Mouse (Mus musculus): Measurements from ENCODE around the gene Mrtfa. TPM values are rescaled to one million over a fixed set of nuclear protein-coding genes. Genes with fewer than 3 reads are reported as not detected.

Gene Mrtfa
- polyA plus RNA-seq, 1 experiment from 2014 or later: 28.2 TPM

- no peak overlapping the region for H3K9ac ChIP-seq (ENCODE audit: low read depth, low read length)
- no peaks in the 10 kb centered on the region for H3K36me3 ChIP-seq (ENCODE audit: control insufficient read depth, insufficient read depth, low read length)
- H3K9me3 ChIP-seq (ENCODE audit: control insufficient read depth, low read length): no peaks in the 10 kb centered on the region
- H3K4me3 ChIP-seq (ENCODE audit: low read length): no peak overlapping the region
- WGBS: 78% methylated on average over 5 of the region's 5 CpGs
- H3K27me3 ChIP-seq (ENCODE audit: control insufficient read depth, insufficient read depth, low read length): no peaks in the 10 kb centered on the region
- ATAC-seq (ENCODE audit: low FRiP score, low TSS enrichment): no peak
- peaks cover 19% of the 10 kb centered on the region; the same call in 1 of the 2 replicates for H3K4me1 ChIP-seq (ENCODE audit: control insufficient read depth, insufficient read depth, low read length)
- H3K27ac ChIP-seq (ENCODE audit: low read depth, low read length): no peak overlapping the region
- no peak overlapping the region for H3K4me2 ChIP-seq (replicated peaks; ENCODE audit: low read depth, low read length)
Observed at GRCm38 (mm10) chr15:81192316-81192715, 1.8 kb upstream of the Mrtfa start.

GRCm38 (mm10) chr15:81191303-81191702, 746 bp upstream of the Mrtfa start:
- peak overlapping the region; percentile 53; the same call in 1 of the 2 replicates for H3K27ac ChIP-seq (ENCODE audit: low read depth, low read length)
- ATAC-seq (ENCODE audit: low FRiP score, low TSS enrichment): no peak
- H3K4me2 ChIP-seq (replicated peaks; ENCODE audit: low read depth, low read length): peak overlapping the region; percentile 58
- H3K4me3 ChIP-seq (ENCODE audit: low read length): peak overlapping the region; percentile 52
- peaks cover 19% of the 10 kb centered on the region; the same call in 1 of the 2 replicates for H3K4me1 ChIP-seq (ENCODE audit: control insufficient read depth, insufficient read depth, low read length)
- WGBS: 23% methylated on average over 9 of the region's 9 CpGs
- H3K27me3 ChIP-seq (ENCODE audit: control insufficient read depth, insufficient read depth, low read length): no peaks in the 10 kb centered on the region
- H3K9me3 ChIP-seq (ENCODE audit: control insufficient read depth, low read length): no peaks in the 10 kb centered on the region
- peak overlapping the region; percentile 63 for H3K9ac ChIP-seq (ENCODE audit: low read depth, low read length)
- no peaks in the 10 kb centered on the region for H3K36me3 ChIP-seq (ENCODE audit: control insufficient read depth, insufficient read depth, low read length)

- H3K27me3 ChIP-seq (ENCODE audit: control insufficient read depth, insufficient read depth, low read length): no peaks in the 10 kb centered on the region
- peak; percentile 59 for ATAC-seq (ENCODE audit: low FRiP score, low TSS enrichment)
- H3K9me3 ChIP-seq (ENCODE audit: control insufficient read depth, low read length): no peaks in the 10 kb centered on the region
- H3K36me3 ChIP-seq (ENCODE audit: control insufficient read depth, insufficient read depth, low read length): no peaks in the 10 kb centered on the region
- peak overlapping the region; percentile 71; the same call in 1 of the 2 replicates for H3K27ac ChIP-seq (ENCODE audit: low read depth, low read length)
- under 1% methylated on average over 46 of the region's 46 CpGs for WGBS
- peak overlapping the region; percentile 88 for H3K9ac ChIP-seq (ENCODE audit: low read depth, low read length)
- peak overlapping the region; percentile 98 for H3K4me3 ChIP-seq (ENCODE audit: low read length)
- peak overlapping the region; percentile 89 for H3K4me2 ChIP-seq (replicated peaks; ENCODE audit: low read depth, low read length)
- peaks cover 19% of the 10 kb centered on the region; the same call in 1 of the 2 replicates for H3K4me1 ChIP-seq (ENCODE audit: control insufficient read depth, insufficient read depth, low read length)
Observed at GRCm38 (mm10) chr15:81190011-81190629, 437 bp downstream of the Mrtfa start.

- H3K9ac ChIP-seq (ENCODE audit: low read depth, low read length): no peak overlapping the region
- H3K36me3 ChIP-seq (ENCODE audit: control insufficient read depth, insufficient read depth, low read length): no peaks in the 10 kb centered on the region
- no peak overlapping the region for H3K27ac ChIP-seq (ENCODE audit: low read depth, low read length)
- H3K4me2 ChIP-seq (replicated peaks; ENCODE audit: low read depth, low read length): peak overlapping the region; percentile 89
- peak overlapping the region; percentile 98; the same call in 1 of the 2 replicates for H3K4me3 ChIP-seq (ENCODE audit: low read length)
- H3K9me3 ChIP-seq (ENCODE audit: control insufficient read depth, low read length): no peaks in the 10 kb centered on the region
- ATAC-seq (ENCODE audit: low FRiP score, low TSS enrichment): no peak
- no peaks in the 10 kb centered on the region for H3K27me3 ChIP-seq (ENCODE audit: control insufficient read depth, insufficient read depth, low read length)
- 95% methylated on average over 2 of the region's 2 CpGs for WGBS
- peaks cover 19% of the 10 kb centered on the region; the same call in 1 of the 2 replicates for H3K4me1 ChIP-seq (ENCODE audit: control insufficient read depth, insufficient read depth, low read length)
Observed at GRCm38 (mm10) chr15:81189061-81189460, 1.5 kb downstream of the Mrtfa start.

- Histone ChIP-seq H3K36me3 (ENCODE audit: control insufficient read depth, insufficient read depth, low read length) (no peaks in the 10 kb centered on the region), H3K4me2 (replicated peaks; ENCODE audit: low read depth, low read length) (no peak overlapping the region), H3K4me3 (ENCODE audit: low read length) (no peak overlapping the region), H3K27ac (ENCODE audit: low read depth, low read length) (no peak overlapping the region), H3K27me3 (ENCODE audit: control insufficient read depth, insufficient read depth, low read length) (no peaks in the 10 kb centered on the region), H3K9me3 (ENCODE audit: control insufficient read depth, low read length) (no peaks in the 10 kb centered on the region), H3K4me1 (ENCODE audit: control insufficient read depth, insufficient read depth, low read length) (peaks cover 19% of the 10 kb centered on the region), H3K9ac (ENCODE audit: low read depth, low read length) (no peak overlapping the region)
- 89% methylated on average over 1 of the region's 1 CpGs for WGBS
- no peak for ATAC-seq (ENCODE audit: low FRiP score, low TSS enrichment)
Observed at GRCm38 (mm10) chr15:81184913-81185312, 5.6 kb downstream of the Mrtfa start.

GRCm38 (mm10) chr15:81181233-81181632, 9.3 kb downstream of the Mrtfa start:
- H3K4me3 ChIP-seq (ENCODE audit: low read length): no peak overlapping the region
- no peak overlapping the region for H3K9ac ChIP-seq (ENCODE audit: low read depth, low read length)
- whole genome bisulfite sequencing: 31% methylated on average over 2 of the region's 2 CpGs
- H3K27ac ChIP-seq (ENCODE audit: low read depth, low read length): no peak overlapping the region
- peaks cover 8% of the 10 kb centered on the region for H3K4me1 ChIP-seq (ENCODE audit: control insufficient read depth, insufficient read depth, low read length)
- H3K36me3 ChIP-seq (ENCODE audit: control insufficient read depth, insufficient read depth, low read length): no peaks in the 10 kb centered on the region
- no peak for ATAC-seq (ENCODE audit: low FRiP score, low TSS enrichment)
- H3K27me3 ChIP-seq (ENCODE audit: control insufficient read depth, insufficient read depth, low read length): no peaks in the 10 kb centered on the region
- H3K4me2 ChIP-seq (replicated peaks; ENCODE audit: low read depth, low read length): no peak overlapping the region
- H3K9me3 ChIP-seq (ENCODE audit: control insufficient read depth, low read length): no peaks in the 10 kb centered on the region

- Histone ChIP-seq H3K36me3 (ENCODE audit: control insufficient read depth, insufficient read depth, low read length) (peaks cover 3% of the 10 kb centered on the region; the same call in 1 of the 2 replicates), H3K27me3 (ENCODE audit: control insufficient read depth, insufficient read depth, low read length) (no peaks in the 10 kb centered on the region), H3K4me2 (replicated peaks; ENCODE audit: low read depth, low read length) (no peak overlapping the region), H3K27ac (ENCODE audit: low read depth, low read length) (no peak overlapping the region), H3K4me1 (ENCODE audit: control insufficient read depth, insufficient read depth, low read length) (peaks cover 8% of the 10 kb centered on the region), H3K4me3 (ENCODE audit: low read length) (no peak overlapping the region), H3K9me3 (ENCODE audit: control insufficient read depth, low read length) (no peaks in the 10 kb centered on the region), H3K9ac (ENCODE audit: low read depth, low read length) (no peak overlapping the region)
- WGBS: 92% methylated on average over 2 of the region's 2 CpGs
- no peak for ATAC-seq (ENCODE audit: low FRiP score, low TSS enrichment)
Observed at GRCm38 (mm10) chr15:81179523-81179922, 11.0 kb downstream of the Mrtfa start.

GRCm38 (mm10) chr15:81178703-81179102, 11.9 kb downstream of the Mrtfa start:
- no peaks in the 10 kb centered on the region for H3K9me3 ChIP-seq (ENCODE audit: control insufficient read depth, low read length)
- 56% methylated on average over 11 of the region's 11 CpGs for WGBS
- H3K4me2 ChIP-seq (replicated peaks; ENCODE audit: low read depth, low read length): no peak overlapping the region
- no peak for ATAC-seq (ENCODE audit: low FRiP score, low TSS enrichment)
- H3K36me3 ChIP-seq (ENCODE audit: control insufficient read depth, insufficient read depth, low read length): peaks cover 4% of the 10 kb centered on the region; the same call in 1 of the 2 replicates
- H3K9ac ChIP-seq (ENCODE audit: low read depth, low read length): no peak overlapping the region
- no peaks in the 10 kb centered on the region for H3K27me3 ChIP-seq (ENCODE audit: control insufficient read depth, insufficient read depth, low read length)
- no peak overlapping the region for H3K4me3 ChIP-seq (ENCODE audit: low read length)
- peaks cover 8% of the 10 kb centered on the region for H3K4me1 ChIP-seq (ENCODE audit: control insufficient read depth, insufficient read depth, low read length)
- no peak overlapping the region for H3K27ac ChIP-seq (ENCODE audit: low read depth, low read length)

GRCm38 (mm10) chr15:81177860-81178259, 12.7 kb downstream of the Mrtfa start:
- Histone ChIP-seq H3K4me3 (ENCODE audit: low read length) (no peak overlapping the region), H3K4me1 (ENCODE audit: control insufficient read depth, insufficient read depth, low read length) (peaks cover 8% of the 10 kb centered on the region), H3K27ac (ENCODE audit: low read depth, low read length) (no peak overlapping the region), H3K27me3 (ENCODE audit: control insufficient read depth, insufficient read depth, low read length) (no peaks in the 10 kb centered on the region), H3K9me3 (ENCODE audit: control insufficient read depth, low read length) (no peaks in the 10 kb centered on the region), H3K36me3 (ENCODE audit: control insufficient read depth, insufficient read depth, low read length) (peaks cover 4% of the 10 kb centered on the region; the same call in 1 of the 2 replicates), H3K4me2 (replicated peaks; ENCODE audit: low read depth, low read length) (no peak overlapping the region), H3K9ac (ENCODE audit: low read depth, low read length) (no peak overlapping the region)
- no peak for ATAC-seq (ENCODE audit: low FRiP score, low TSS enrichment)
- whole genome bisulfite sequencing: 88% methylated on average over 7 of the region's 7 CpGs

Measured in kidney, embryonic 14.5 days (tissue).